Mouse (Mus musculus) spleen, adult 2 months (tissue): ENCODE measurements around the gene Ensa. TPM values are rescaled to one million over a fixed set of nuclear protein-coding genes. Genes with fewer than 3 reads are reported as not detected.

Experiments used
- DNase-seq, 2 experiments: peaks; one replicate each; pipeline versions ENCODE4 v3.0.0 to v3.0.0-alpha.2; 2012 to 2021; ENCODE audit warnings: low spot score in 2 of 2, low read depth in 1 of 2
- H3K27ac ChIP-seq: fragments of 200-500 bp; 2 replicates; pipeline ENCODE4 v1.5.1; 2012; ENCODE audit warnings: low read length, inconsistent platforms; ENCODE audit not compliant: insufficient read depth
- H3K27me3 ChIP-seq: fragments of 200-500 bp; 2 replicates; pipeline ENCODE4 v1.6.1; 2012; ENCODE audit warnings: mild to moderate bottlenecking, moderate library complexity, low read length, inconsistent platforms; ENCODE audit not compliant: control insufficient read depth, insufficient read depth
- H3K36me3 ChIP-seq: fragments of 200-500 bp; 2 replicates; pipeline ENCODE4 v1.6.1; 2012; ENCODE audit warnings: mild to moderate bottlenecking, low read length, inconsistent platforms; ENCODE audit not compliant: control insufficient read depth, insufficient read depth
- H3K4me1 ChIP-seq: fragments of 200-500 bp; 2 replicates; pipeline ENCODE4 v1.6.1; 2011; ENCODE audit warnings: inconsistent platforms; ENCODE audit not compliant: control insufficient read depth, insufficient read depth, insufficient read length
- H3K4me3 ChIP-seq: fragments of 200-500 bp; 2 replicates; pipeline ENCODE4 v1.5.1; 2011; ENCODE audit warnings: mild to moderate bottlenecking, inconsistent platforms; ENCODE audit not compliant: insufficient read depth, insufficient read length; ENCODE audit errors: extremely low read depth
- CTCF ChIP-seq: fragments of 200-500 bp; IDR thresholded peaks from 2 replicates; pipeline ENCODE4 v1.5.1; 2011; ENCODE audit warnings: mild to moderate bottlenecking, inconsistent platforms; ENCODE audit not compliant: insufficient read depth, insufficient read length, insufficient replicate concordance; ENCODE audit errors: extremely low read depth
- POLR2A ChIP-seq: fragments of 200-500 bp; IDR thresholded peaks from 2 replicates; pipeline ENCODE4 v1.6.1; 2011; ENCODE audit warnings: low read depth, low read length, inconsistent platforms
- WGBS: fragments of 180-500 bp; shearing (Covaris S2); methylation state at CpG from one replicate; pipeline ENCODE4 v1.1.7; 2018; 5-methylcytosine and 5-hydroxymethylcytosine counted together
- polyA plus RNA-seq: library from polyadenylated mRNA; depleted of rRNA; stranded (reverse); fragments of >200 nt; gene quantifications from 2 replicates; pipeline ENCODE4 v1.2.3, GENCODE M21; 2012

The Ensa gene
- polyA plus RNA-seq, 1 experiment: 10.4 TPM

- Histone ChIP-seq H3K27me3 (no peaks in the 10 kb centered on the region), H3K27ac (peak overlapping the region; percentile 59), H3K36me3 (peaks cover 41% of the 10 kb centered on the region), H3K4me1 (peaks cover 42% of the 10 kb centered on the region), H3K4me3 (peak overlapping the region; percentile 6; the same call in 1 of the 2 replicates)
- WGBS: 38% methylated on average over 2 of the region's 2 CpGs
- TF ChIP-seq CTCF: no peak
- TF ChIP-seq POLR2A: no peak
- DNase-seq: no peak
Measured at GRCm38 (mm10) chr3:95663486-95663885, 38.7 kb downstream of the Ensa start.

GRCm38 (mm10) chr3:95663969-95664608 is 39.3 kb downstream of the Ensa start:
- TF ChIP-seq CTCF: no peak
- no peak for TF ChIP-seq POLR2A
- Histone ChIP-seq H3K36me3 (peaks cover 40% of the 10 kb centered on the region), H3K4me1 (peaks cover 43% of the 10 kb centered on the region), H3K4me3 (no peak overlapping the region), H3K27ac (peak overlapping the region; percentile 59), H3K27me3 (no peaks in the 10 kb centered on the region)
- WGBS: 75% methylated on average over 3 of the region's 3 CpGs
- no peak for DNase-seq

- TF ChIP-seq CTCF (no peak), POLR2A (no peak)
- peaks cover 36% of the 10 kb centered on the region for H3K36me3 ChIP-seq
- DNase-seq: no peak
Measured at GRCm38 (mm10) chr3:95664940-95665352, 40.2 kb downstream of the Ensa start.

GRCm38 (mm10) chr3:95666124-95666844 is 41.5 kb downstream of the Ensa start:
- H3K27ac ChIP-seq: peak overlapping the region; percentile 50
- DNase-seq: peak; percentile 45 to 46
- no peak overlapping the region for H3K4me3 ChIP-seq
- peaks cover 56% of the 10 kb centered on the region for H3K4me1 ChIP-seq
- peaks cover 23% of the 10 kb centered on the region for H3K36me3 ChIP-seq
- WGBS: 67% methylated on average over 6 of the region's 6 CpGs
- no peak for TF ChIP-seq CTCF
- TF ChIP-seq POLR2A: no peak
- H3K27me3 ChIP-seq: no peaks in the 10 kb centered on the region

More at GRCm38 (mm10) chr3:95664940-95665352, 40.2 kb downstream of the Ensa start:
- no peaks in the 10 kb centered on the region for H3K27me3 ChIP-seq
- H3K4me3 ChIP-seq: no peak overlapping the region
- 81% methylated on average over 4 of the region's 4 CpGs for WGBS
- peak overlapping the region; percentile 59 for H3K27ac ChIP-seq
- peaks cover 51% of the 10 kb centered on the region for H3K4me1 ChIP-seq

- Histone ChIP-seq H3K4me1 (peaks cover 64% of the 10 kb centered on the region), H3K4me3 (no peak overlapping the region), H3K27me3 (no peaks in the 10 kb centered on the region), H3K36me3 (peaks cover 17% of the 10 kb centered on the region), H3K27ac (peak overlapping the region; percentile 98)
- no peak for DNase-seq
- 45% methylated on average over 4 of the region's 4 CpGs for WGBS
- TF ChIP-seq POLR2A: no peak
- TF ChIP-seq CTCF: no peak
Measured at GRCm38 (mm10) chr3:95667521-95667920, 42.7 kb downstream of the Ensa start.

GRCm38 (mm10) chr3:95668026-95668425 is 43.2 kb downstream of the Ensa start:
- WGBS: 36% methylated on average over 7 of the region's 7 CpGs
- Histone ChIP-seq H3K36me3 (peaks cover 14% of the 10 kb centered on the region), H3K4me3 (0 out of 2 replicates have a peak overlapping the region, but pooled peaks have one; percentile 6)

More at GRCm38 (mm10) chr3:95668026-95668425, 43.2 kb downstream of the Ensa start:
- no peak for DNase-seq
- Histone ChIP-seq H3K4me1 (peaks cover 65% of the 10 kb centered on the region), H3K27ac (peak overlapping the region; percentile 98), H3K27me3 (no peaks in the 10 kb centered on the region)
- TF ChIP-seq CTCF (no peak), POLR2A (no peak)
